Mouse (Mus musculus) stomach, postnatal 0 days (tissue): ENCODE measurements around the gene Prm1.

Experiments
- CTCF ChIP-seq: IDR thresholded peaks from 2 replicates; pipeline ENCODE4 v1.5.1; 2016; ENCODE audit warnings: antibody characterized with exemption, low read depth, mild to moderate bottlenecking, moderate library complexity
- EP300 ChIP-seq: optimal IDR thresholded peaks from 2 replicates; pipeline ENCODE3; 2016; ENCODE audit warnings: antibody characterized with exemption

- TF ChIP-seq EP300 = no peak
- TF ChIP-seq CTCF = no peak
These were observed 14.3 kb upstream of the Prm1 start for GRCm38 (mm10) chr16:10819966-10820365.
